Mouse (Mus musculus) gastrocnemius, adult 2 months (tissue): ENCODE results near the gene Polr2g. TPM values are rescaled to one million over a fixed set of nuclear protein-coding genes. Genes with fewer than 3 reads are reported as not detected.

ENCODE experiments used
- DNase-seq: peaks from one replicate; pipeline ENCODE4 v3.0.0; 2022
- H3K27ac ChIP-seq: fragments of 200-600 bp; 2 replicates; pipeline ENCODE4 v1.8.1; 2022; ENCODE audit warnings: mild to moderate bottlenecking
- H3K4me3 ChIP-seq: fragments of 200-600 bp; 2 replicates; pipeline ENCODE4 v1.8.1; 2022; ENCODE audit warnings: mild to moderate bottlenecking, moderate library complexity
- CTCF ChIP-seq: fragments of 200-600 bp; IDR thresholded peaks from 2 replicates; pipeline ENCODE4 v1.8.1; 2022; ENCODE audit warnings: antibody characterized with exemption, mild to moderate bottlenecking, moderate library complexity
- intact Hi-C: fragments of 180-260 bp; cut with DNase I; formaldehyde crosslinking; loops from one replicate; pipeline ENCODE4 v1.15.1; 2025
- total RNA-seq, 2 experiments: library from RNA; stranded (reverse); gene quantifications; 2 replicates each; pipeline ENCODE4 v1.2.3; 2021

The Polr2g gene
- total RNA-seq, 2 experiments from 2014 or later: 35.6 to 42.6 TPM

DNA sequence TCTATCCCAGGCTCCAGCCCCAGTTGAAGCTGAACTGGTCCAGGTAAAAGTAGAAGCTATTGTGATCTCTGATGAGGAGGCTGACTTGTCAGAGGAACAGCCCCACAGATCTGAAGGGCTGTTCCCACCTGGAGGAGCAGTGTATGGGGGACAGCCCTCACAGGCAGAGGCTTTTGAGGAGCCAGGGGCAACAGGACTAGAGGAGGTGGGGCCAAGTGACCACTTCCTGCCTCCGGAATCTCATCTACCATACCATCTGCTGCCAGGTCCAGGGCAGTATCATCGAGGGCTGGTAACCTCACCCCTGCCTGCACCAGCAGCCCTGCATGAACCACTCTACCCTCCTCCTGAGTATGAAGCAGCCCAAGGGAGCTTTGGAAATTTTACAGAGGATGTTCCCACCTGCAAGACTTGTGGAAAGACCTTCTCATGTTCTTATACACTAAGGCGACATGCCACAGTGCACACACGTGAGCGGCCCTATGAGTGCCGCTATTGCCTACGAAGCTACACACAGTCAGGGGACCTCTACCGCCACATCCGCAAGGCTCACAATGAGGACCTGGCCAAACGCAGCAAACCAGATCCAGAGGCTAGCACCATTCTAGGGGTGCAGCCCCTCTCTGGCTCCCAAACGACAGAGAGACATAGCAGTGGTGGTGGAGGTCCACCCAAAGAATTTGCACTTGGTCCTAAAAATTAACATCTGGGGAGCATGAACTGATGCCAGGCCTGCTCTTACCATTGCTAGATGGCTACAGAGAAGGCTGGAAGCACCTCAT is 5.7 kb upstream of the Polr2g start:
- H3K27ac ChIP-seq: no peak overlapping the region
- no peak overlapping the region for H3K4me3 ChIP-seq
- DNase-seq: no peak
- intact Hi-C loops: loop anchor here (2.0 kb wide), 1 partner anchor 15 kb away; the partner anchor contains the start of gene Ttc9c
- TF ChIP-seq CTCF: no peak

DNA sequence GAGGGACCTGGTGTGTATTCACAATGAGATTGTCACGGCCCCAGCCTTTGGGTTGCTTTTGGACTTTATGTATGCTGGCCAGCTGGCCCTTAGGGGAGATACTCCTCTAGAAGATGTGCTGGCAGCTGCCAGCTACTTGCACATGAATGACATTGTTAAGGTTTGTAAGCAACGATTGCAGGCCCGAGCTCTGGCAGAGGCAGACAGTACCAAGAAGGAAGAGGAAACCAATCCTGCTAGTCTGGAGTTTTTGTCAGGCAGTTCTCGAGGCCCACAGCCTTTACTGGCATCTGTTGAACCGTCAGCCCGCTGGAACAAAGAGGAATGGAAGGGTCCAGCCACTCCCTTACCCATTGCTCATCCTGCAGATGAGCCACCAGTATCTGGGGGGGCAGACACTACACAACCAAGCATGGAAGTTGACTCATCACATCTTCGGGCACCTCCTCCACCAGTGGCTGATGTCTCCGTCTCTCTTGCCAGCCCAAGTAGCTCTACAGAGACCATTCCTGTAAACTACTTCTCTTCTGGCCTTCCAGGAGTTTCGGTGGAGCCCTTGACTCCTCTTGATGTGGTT is 4.9 kb upstream of the Polr2g start:
- intact Hi-C loops: loop anchor here (2.0 kb wide), 1 partner anchor 16 kb away; the partner anchor contains the start of gene Ttc9c
- no peak for TF ChIP-seq CTCF
- H3K27ac ChIP-seq: peak overlapping the region; percentile 93
- H3K4me3 ChIP-seq: peak overlapping the region; percentile 86
- DNase-seq: no peak

DNA sequence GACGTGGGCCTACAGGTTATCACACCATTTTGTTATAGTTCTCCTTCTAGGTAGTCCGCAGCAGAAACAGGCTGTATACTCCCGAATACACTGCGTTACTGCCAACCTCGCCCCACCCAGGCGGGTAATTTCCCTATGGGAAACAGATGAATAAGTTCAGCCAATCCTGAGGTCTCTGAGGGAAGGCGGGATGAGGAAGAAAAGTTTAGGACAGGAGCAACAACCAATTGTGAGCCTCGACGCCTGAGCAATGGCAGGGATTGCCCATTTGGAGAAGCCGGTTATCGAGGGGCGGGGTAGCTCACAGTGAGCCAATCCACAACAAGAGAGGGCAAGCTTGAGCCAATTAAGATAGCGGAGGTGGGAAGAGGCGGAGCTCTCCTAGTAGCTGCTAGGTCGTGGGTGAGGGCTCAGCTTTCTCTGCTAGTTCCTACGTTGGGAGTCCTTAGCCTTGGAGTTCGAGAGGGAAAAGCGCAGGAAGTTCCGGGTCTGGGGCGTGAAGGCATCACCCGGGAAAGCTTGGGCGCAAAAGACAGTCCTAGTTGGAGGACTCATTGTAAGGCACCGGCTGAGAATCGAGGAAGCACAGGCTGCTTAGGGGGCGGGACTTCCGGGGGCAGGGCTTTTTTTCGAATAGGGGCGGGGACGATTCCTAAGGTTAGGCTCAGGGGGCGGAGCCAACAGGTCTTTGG is 3.9 kb upstream of the Polr2g start, which contains the start of gene Zbtb3:
TSS of gene Zbtb3 (plus strand) at position 426 of the 692 bp plus-strand sequence.
- DNase-seq: peak; percentile 95
- TF ChIP-seq CTCF: no peak
- Histone ChIP-seq H3K27ac (peak within 1 kb of the TSS; percentile 93), H3K4me3 (peak within 1 kb of the TSS; percentile 86)
- intact Hi-C loops: loop anchor here (2.0 kb wide), 1 partner anchor 17 kb away; the partner anchor contains the start of gene Ttc9c

DNA sequence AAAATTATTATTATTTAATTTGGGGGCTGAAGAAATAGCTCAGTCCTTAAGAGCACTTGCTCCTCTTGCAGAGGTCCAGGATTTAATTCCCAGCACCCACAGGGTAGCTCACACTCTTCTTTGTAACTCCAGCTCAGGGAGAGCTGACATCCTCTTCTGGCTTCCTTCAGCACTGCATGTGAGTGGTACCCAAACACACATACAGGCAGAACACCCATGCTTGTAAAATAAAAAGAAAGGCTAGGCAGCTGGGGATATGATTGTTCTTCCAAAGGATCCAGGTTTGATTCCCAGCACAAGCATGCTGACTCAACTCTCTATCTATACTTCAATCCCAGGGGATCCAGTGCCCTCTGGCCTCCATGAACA is 554 bp upstream of the Polr2g start:
- H3K27ac ChIP-seq: peak overlapping the region; percentile 87
- H3K4me3 ChIP-seq: peak overlapping the region; percentile 94
- no peak for DNase-seq
- no peak for TF ChIP-seq CTCF
- intact Hi-C loops: no loop called here

DNA sequence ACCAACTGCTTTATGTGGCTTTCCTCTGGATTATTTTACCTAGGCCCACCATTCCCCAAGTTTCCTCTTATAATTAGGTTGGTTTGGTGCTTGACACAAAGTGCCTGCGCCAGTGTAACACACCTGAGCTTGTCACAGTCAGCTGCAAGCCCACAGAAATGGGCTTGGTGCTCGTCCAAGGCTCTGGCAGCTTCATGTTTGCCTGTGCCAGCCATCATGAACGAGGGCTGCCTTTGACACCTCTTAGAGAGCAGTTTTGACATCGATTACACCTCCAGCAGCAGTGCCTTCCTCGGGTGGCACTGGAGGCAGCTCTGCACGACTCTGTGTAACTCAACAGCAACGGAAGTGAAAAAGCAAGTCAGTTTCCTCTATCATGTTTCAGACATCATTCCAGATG is 8.2 kb downstream of the Polr2g start:
- H3K4me3 ChIP-seq: no peak overlapping the region
- no peak overlapping the region for H3K27ac ChIP-seq
- TF ChIP-seq CTCF: no peak
- intact Hi-C loops: no loop called here
- no peak for DNase-seq

DNA sequence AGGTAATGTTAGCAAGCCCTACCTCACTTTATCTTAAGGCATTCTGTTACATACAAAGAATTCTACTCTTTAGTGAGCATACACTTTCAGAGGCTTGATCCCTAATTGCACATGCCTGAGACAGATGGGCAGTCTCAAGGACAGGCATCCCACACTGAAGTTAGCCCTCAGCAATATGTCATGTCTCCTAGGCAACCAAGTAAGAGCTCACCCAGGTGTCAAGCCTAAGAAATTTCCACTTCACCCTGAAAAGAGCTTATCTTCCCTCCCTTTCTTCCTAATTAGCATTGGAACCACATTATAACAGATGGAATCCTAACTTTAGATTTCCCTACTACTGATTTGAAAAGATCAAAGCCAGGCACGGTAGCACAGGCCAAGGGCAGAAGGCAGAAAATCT is 9.2 kb downstream of the Polr2g start:
- Histone ChIP-seq H3K4me3 (no peak overlapping the region), H3K27ac (no peak overlapping the region)
- no peak for TF ChIP-seq CTCF
- DNase-seq: no peak
- intact Hi-C loops: no loop called here

DNA sequence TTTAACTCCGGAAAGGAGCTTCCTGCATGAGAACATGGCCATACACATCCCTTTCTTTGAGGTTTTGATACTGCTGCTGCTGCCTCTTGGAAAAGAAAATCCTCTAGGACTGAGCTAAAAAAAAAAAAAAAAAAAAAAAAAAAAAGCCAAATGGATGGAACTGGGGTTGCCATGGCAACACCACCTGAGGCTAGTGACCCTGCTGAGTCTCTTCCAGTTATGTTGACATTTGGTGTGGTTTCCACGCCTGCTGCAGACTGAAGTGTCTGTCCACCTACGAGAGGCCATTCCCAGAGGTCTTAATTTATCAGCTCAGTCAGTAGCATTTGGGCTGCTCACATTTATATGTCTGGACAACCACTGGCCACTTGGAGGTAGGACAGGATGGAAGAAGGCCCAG is 9.9 kb downstream of the Polr2g start:
- no peak for DNase-seq
- no peak for TF ChIP-seq CTCF
- intact Hi-C loops: no loop called here
- no peak overlapping the region for H3K27ac ChIP-seq
- no peak overlapping the region for H3K4me3 ChIP-seq

DNA sequence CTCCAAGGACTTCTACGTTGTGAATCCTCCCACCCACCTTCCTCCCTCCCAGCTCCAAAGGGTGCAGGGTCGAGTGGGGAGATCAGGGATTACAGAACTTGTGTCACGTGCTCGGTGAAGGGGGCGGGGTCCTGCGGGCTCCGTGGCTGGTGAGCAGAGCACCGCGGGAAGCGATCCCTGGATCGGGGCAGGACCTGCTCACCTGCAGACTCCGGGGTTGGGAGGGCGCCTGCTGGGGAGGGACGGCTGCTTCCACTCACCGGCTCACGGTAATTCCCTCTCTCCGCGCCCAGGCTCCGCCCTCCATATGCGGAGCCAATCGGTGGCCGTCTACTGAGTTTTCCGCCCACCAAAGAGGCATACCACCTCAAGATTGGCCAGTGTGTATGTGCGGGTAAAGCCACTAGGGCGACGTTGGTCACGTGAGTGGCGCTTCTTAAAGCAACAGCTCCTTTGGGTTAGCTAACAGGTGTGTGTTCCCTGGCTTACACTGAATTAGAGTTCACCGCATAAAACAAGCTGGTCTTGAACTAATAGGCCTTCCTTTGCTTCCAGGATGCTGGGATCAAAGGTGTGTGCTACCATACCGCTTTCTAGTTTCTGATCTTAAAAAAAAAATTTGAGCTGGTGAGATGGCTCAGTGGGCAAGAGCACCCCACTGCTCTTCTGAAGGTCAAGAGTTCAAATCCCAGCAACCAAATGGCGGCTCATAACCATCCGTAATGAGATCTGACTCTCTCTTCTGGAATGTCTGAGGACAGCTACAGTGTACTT is 12.2 kb downstream of the Polr2g start, which contains the start of gene Taf6l:
TSS of gene Taf6l (minus strand) at position 410 of the 774 bp plus-strand sequence.
- TF ChIP-seq CTCF: peak; percentile 25; the same call in 1 of the 2 replicates
- Histone ChIP-seq H3K27ac (peak within 1 kb of the TSS; percentile 92), H3K4me3 (peak within 1 kb of the TSS; percentile 96)
- intact Hi-C loops: no loop called here
- peak; percentile 94 for DNase-seq

DNA sequence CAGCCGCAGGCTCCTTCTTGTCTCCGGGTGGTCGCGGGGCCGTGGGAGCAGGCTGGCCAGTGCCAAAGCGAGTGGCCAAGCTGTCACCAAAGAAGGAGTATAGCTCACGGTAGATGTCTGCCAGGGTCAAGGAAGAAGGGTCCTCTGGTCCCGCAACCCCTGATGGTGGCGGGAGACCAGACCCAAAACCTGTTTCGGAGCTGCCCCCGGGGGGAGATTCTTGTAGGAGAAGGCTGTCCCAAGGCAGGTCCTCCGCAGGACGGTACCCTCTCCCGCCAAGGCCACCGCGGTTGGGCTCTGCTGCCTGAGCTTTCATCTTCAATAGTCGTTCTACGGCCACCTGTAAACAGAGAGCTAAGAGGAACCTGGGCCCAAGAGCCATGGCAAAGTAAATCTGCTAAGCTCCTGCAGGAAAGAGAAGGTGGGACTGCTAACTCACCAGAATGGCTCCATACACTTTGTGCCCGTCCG is 23.4 kb downstream of the Polr2g start:
- Histone ChIP-seq H3K4me3 (peak overlapping the region; percentile 83), H3K27ac (peak overlapping the region; percentile 97)
- intact Hi-C loops: no loop called here
- TF ChIP-seq CTCF: no peak
- no peak for DNase-seq

DNA sequence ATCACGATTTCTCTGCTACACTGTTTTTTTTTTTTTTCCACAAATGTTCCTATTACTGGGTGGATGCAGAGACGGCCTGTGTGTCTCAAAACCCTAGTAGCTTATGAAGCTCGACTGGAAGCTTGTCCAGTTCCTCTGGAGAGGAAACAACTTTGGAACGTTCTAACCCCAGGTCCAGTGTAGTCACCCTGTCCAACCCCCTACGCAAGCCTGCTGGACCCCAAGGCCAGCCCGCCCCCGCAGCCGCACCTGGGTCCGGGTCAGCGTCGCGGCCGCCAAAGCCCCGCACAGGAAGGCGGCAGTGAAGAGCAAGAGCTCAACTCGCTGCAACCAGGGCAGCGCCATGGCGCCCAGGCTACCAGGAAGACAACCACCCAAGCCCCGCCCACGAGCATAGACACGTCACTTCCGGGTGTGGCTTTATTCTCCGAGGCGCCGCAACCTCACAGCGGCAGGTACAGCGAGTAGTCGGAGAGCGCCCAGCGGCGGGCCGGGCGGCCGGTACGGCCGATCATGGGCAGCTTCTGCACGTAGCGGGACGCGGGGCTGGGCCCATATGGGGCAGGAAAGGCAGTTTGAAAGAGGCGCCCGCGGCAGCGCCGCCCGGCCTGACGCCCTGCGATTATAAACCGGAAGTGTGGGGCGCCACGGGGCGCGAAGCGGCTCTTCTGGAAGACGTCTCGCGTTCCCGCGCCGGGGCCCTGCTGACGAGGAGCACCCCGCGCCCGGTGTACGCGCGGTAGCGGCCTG is 24.1 kb downstream of the Polr2g start, which contains the start of gene Tmem179b:
TSS of gene Tmem179b (minus strand) at position 382 of the 750 bp plus-strand sequence.
- peak; percentile 97 for DNase-seq
- peak within 1 kb of the TSS; percentile 97 for H3K27ac ChIP-seq
- intact Hi-C loops: no loop called here
- peak within 1 kb of the TSS; percentile 83 for H3K4me3 ChIP-seq
- peak; percentile 30; the same call in 1 of the 2 replicates for TF ChIP-seq CTCF

DNA sequence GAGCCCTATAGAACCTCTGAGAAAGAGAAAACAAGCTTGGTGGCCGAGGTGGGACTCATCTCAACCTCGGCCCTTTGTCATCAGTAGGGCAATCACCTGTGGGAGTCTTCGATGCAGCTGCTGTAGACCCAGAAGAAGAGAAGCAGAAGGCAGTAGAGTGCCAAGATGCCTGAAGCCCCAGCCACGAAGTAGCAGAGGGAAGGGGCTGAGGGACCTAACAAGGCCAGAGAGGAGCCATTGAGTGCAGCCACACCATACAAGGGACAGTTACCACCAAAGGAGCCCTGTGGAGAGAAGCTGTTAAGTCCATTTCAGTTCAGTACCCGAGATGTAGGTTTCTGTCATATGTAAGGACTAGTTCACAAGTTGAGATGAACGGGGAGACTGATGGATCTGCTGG is 25.0 kb downstream of the Polr2g start:
- no peak for TF ChIP-seq CTCF
- H3K27ac ChIP-seq: peak overlapping the region; percentile 97; the same call in 1 of the 2 replicates
- DNase-seq: no peak
- intact Hi-C loops: no loop called here
- peak overlapping the region; percentile 83 for H3K4me3 ChIP-seq
